Comparison of ENCODE assay signal across 8 mouse cellular contexts in genomic region chr12:13249573-13249919, GRCm38 (mm10). TPM values are rescaled to one million over a fixed set of nuclear protein-coding genes. Genes with fewer than 3 reads are reported as not detected.
DNase-seq lines count a peak whose midpoint lies in the region; ATAC-seq and TF ChIP-seq lines count a peak whose summit lies in the region.

No protein-coding gene starts in this region.

- ATAC-seq in kidney, postnatal 0 days (replicated peaks; ENCODE audit: low FRiP score, low read depth): no peak
- no peak for ATAC-seq in embryonic facial prominence, embryonic 15.5 days (ENCODE audit: insufficient number of reproducible peaks, low FRiP score, low TSS enrichment, low read depth)
- 0 out of 2 replicates have a peak, but pooled peaks have one; percentile 10 for ATAC-seq in intestine, postnatal 0 days
- ATAC-seq in erythroid progenitor cell, adult 5-6 weeks (replicated peaks; ENCODE audit: low FRiP score, poor library complexity, severe bottlenecking): no peak

- H3K9ac ChIP-seq in kidney, postnatal 0 days (ENCODE audit: low read depth, low read length): peak overlapping the region; percentile 96
- peak overlapping the region; percentile 69 for H3K9ac ChIP-seq in embryonic facial prominence, embryonic 15.5 days
- H3K9ac ChIP-seq in intestine, postnatal 0 days (ENCODE audit: low read depth, low read length): peak overlapping the region; percentile 81

- H3K4me2 ChIP-seq in kidney, postnatal 0 days (ENCODE audit: low read length): peak overlapping the region; percentile 66
- H3K4me2 ChIP-seq in embryonic facial prominence, embryonic 15.5 days (replicated peaks): peak overlapping the region; percentile 51
- peak overlapping the region; percentile 66 for H3K4me2 ChIP-seq in intestine, postnatal 0 days (replicated peaks; ENCODE audit: low read depth)
- H3K4me2 ChIP-seq in myocyte (ENCODE audit: low read depth): peak overlapping the region; percentile 85

- TF ChIP-seq CTCF in kidney, postnatal 0 days (IDR thresholded peaks at IDR 0.05; ENCODE audit: low read depth): no peak
- TF ChIP-seq CTCF in intestine, postnatal 0 days (IDR thresholded peaks at IDR 0.05; ENCODE audit: low read depth): no peak

- DNase-seq in kidney, postnatal 0 days (ENCODE audit: low spot score): no peak
- DNase-seq in kidney, adult 8-10 months: no peak
- no peak for DNase-seq in adrenal gland, adult (ENCODE audit: inconsistent age in 2 of 2, low spot score in 1 of 2)
- no peak for DNase-seq in adrenal gland, adult 8-10 months

- 0 out of 2 replicates have a peak, but pooled peaks cover 3% of the 10 kb centered on the region for H3K4me1 ChIP-seq in kidney, postnatal 0 days (replicated peaks; ENCODE audit: insufficient read depth, low read length)
- H3K4me1 ChIP-seq in embryonic facial prominence, embryonic 15.5 days: peaks cover 13% of the 10 kb centered on the region; the same call in 1 of the 2 replicates
- no peaks in the 10 kb centered on the region for H3K4me1 ChIP-seq in intestine, postnatal 0 days (replicated peaks; ENCODE audit: control insufficient read depth, insufficient read depth, low read length)

- WGBS in kidney, postnatal 0 days: 84% methylated on average over 3 of the region's 3 CpGs
- WGBS in embryonic facial prominence, embryonic 15.5 days: 82% methylated on average over 3 of the region's 3 CpGs
- 82% methylated on average over 3 of the region's 3 CpGs for WGBS in intestine, postnatal 0 days

- no peaks in the 10 kb centered on the region for H3K9me3 ChIP-seq in kidney, postnatal 0 days (replicated peaks; ENCODE audit: low read length)
- H3K9me3 ChIP-seq in embryonic facial prominence, embryonic 15.5 days (replicated peaks): no peaks in the 10 kb centered on the region
- H3K9me3 ChIP-seq in intestine, postnatal 0 days (ENCODE audit: control insufficient read depth): no peaks in the 10 kb centered on the region

- no peaks in the 10 kb centered on the region for H3K27me3 ChIP-seq in kidney, postnatal 0 days (ENCODE audit: insufficient read depth, low read length)
- no peaks in the 10 kb centered on the region for H3K27me3 ChIP-seq in embryonic facial prominence, embryonic 15.5 days
- no peaks in the 10 kb centered on the region for H3K27me3 ChIP-seq in intestine, postnatal 0 days (replicated peaks; ENCODE audit: control insufficient read depth, insufficient read depth, low read length)
- H3K27me3 ChIP-seq in myocyte (ENCODE audit: control insufficient read depth, insufficient read depth, insufficient read length): no peaks in the 10 kb centered on the region

- peak overlapping the region; percentile 65 for H3ac ChIP-seq in myocyte (ENCODE audit: control insufficient read depth, insufficient read length)

- peak overlapping the region; percentile 88; the same call in 1 of the 2 replicates for H3K27ac ChIP-seq in kidney, postnatal 0 days
- H3K27ac ChIP-seq in embryonic facial prominence, embryonic 15.5 days (replicated peaks): no peak overlapping the region
- H3K27ac ChIP-seq in intestine, postnatal 0 days (ENCODE audit: low read depth, low read length): no peak overlapping the region; the same call in 1 of the 2 replicates

- peaks cover 39% of the 10 kb centered on the region for H3K79me2 ChIP-seq in myocyte (ENCODE audit: control insufficient read depth, insufficient read depth)

- H3K4me3 ChIP-seq in kidney, postnatal 0 days (replicated peaks; ENCODE audit: low read depth, low read length): peak overlapping the region; percentile 92
- H3K4me3 ChIP-seq in embryonic facial prominence, embryonic 15.5 days (replicated peaks): peak overlapping the region; percentile 77
- peak overlapping the region; percentile 76 for H3K4me3 ChIP-seq in intestine, postnatal 0 days (ENCODE audit: low read depth, low read length)
- peak overlapping the region; percentile 86 for H3K4me3 ChIP-seq in myocyte

- H3K36me3 ChIP-seq in kidney, postnatal 0 days (ENCODE audit: insufficient read depth, low read length): no peaks in the 10 kb centered on the region
- H3K36me3 ChIP-seq in embryonic facial prominence, embryonic 15.5 days: no peaks in the 10 kb centered on the region; the same call in 1 of the 2 replicates
- H3K36me3 ChIP-seq in intestine, postnatal 0 days (ENCODE audit: control insufficient read depth, insufficient read depth): 0 out of 2 replicates have a peak, but pooled peaks cover under 1% of the 10 kb centered on the region
- H3K36me3 ChIP-seq in myocyte (ENCODE audit: control insufficient read depth, insufficient read depth): peaks cover 14% of the 10 kb centered on the region

- TF ChIP-seq POLR2A in myocyte (IDR thresholded peaks at IDR 0.05; ENCODE audit: insufficient read length, low read depth): no peak

TF ChIP-seq in myocyte, 11 proteins besides CTCF, POLR2A, EP300 and RAD21:
- TF ChIP-seq POLR2AphosphoS2 (IDR thresholded peaks at IDR 0.05; ENCODE audit: insufficient read length, low read depth) (no peak), TCF12 (IDR thresholded peaks at IDR 0.05; ENCODE audit: insufficient read depth, poor library complexity, severe bottlenecking) (no peak), TCF3 (IDR thresholded peaks at IDR 0.05; ENCODE audit: insufficient read length, low read depth) (no peak), E2F4 (IDR thresholded peaks at IDR 0.05; ENCODE audit: insufficient read depth) (no peak), MAX (IDR thresholded peaks at IDR 0.05; ENCODE audit: low read depth) (no peak), SRF (IDR thresholded peaks at IDR 0.05; ENCODE audit: control insufficient read depth, insufficient read length, low read depth) (no peak), MYOG (IDR thresholded peaks at IDR 0.05; ENCODE audit: control insufficient read depth in 1 of 3, insufficient read depth in 1 of 3, insufficient read length in 2 of 3, low read depth in 2 of 3) (no peak), MYOD1 (IDR thresholded peaks at IDR 0.05; ENCODE audit: control insufficient read depth in 1 of 3, insufficient read length in 2 of 3, low read depth in 2 of 3) (no peak), USF1 (IDR thresholded peaks at IDR 0.05; ENCODE audit: low read depth) (no peak), CEBPB (IDR thresholded peaks at IDR 0.05; ENCODE audit: insufficient read depth, poor library complexity, severe bottlenecking) (no peak)
TF ChIP-seq in myocyte: peak in this region for 0.

RNA-seq across cellular contexts. Expression of gene Ddx1, which starts 0.5 kb away (rescaled TPM):
- polyA plus RNA-seq in kidney, postnatal 0 days (2015; fragmentation: Nextera tagmentation; extraction: Ambion mirVana): 102 and 118 TPM in 2 replicates
- 120 and 123 TPM in 2 replicates for polyA plus RNA-seq in embryonic facial prominence, embryonic 15.5 days (2015; fragmentation: Nextera tagmentation; extraction: Ambion mirVana)
- 47.3 and 50.2 TPM in 2 replicates for polyA plus RNA-seq in intestine, postnatal 0 days (2015; fragmentation: Nextera tagmentation; extraction: Ambion mirVana)
- 43.2 TPM for polyA plus RNA-seq in myocyte (2012; fragmentation: generic; extraction: Trizol)
- 22.6 and 28.5 TPM in 2 replicates for total RNA-seq in erythroid progenitor cell, adult 5-6 weeks (2015; ENCODE audit: low replicate concordance)
- 44.0 and 51.0 TPM in 2 replicates for total RNA-seq in erythroid progenitor cell, adult 5-6 weeks (2017; ENCODE audit: low replicate concordance)
- 10 to 100 TPM; 85.9 to 96.7 (median 88.0) TPM for total RNA-seq in adrenal gland, adult 8-10 months (2022)

RNA-seq across cellular contexts. Expression of gene Nbas, which starts 19.4 kb away (rescaled TPM):
- polyA plus RNA-seq in kidney, postnatal 0 days (2015; fragmentation: Nextera tagmentation; extraction: Ambion mirVana): 8.0 and 8.2 TPM in 2 replicates
- polyA plus RNA-seq in embryonic facial prominence, embryonic 15.5 days (2015; fragmentation: Nextera tagmentation; extraction: Ambion mirVana): 12.9 and 13.6 TPM in 2 replicates
- polyA plus RNA-seq in intestine, postnatal 0 days (2015; fragmentation: Nextera tagmentation; extraction: Ambion mirVana): 13.9 TPM in 2 replicates
- 14.5 TPM for polyA plus RNA-seq in myocyte (2012; fragmentation: generic; extraction: Trizol)
- 6.7 and 9.7 TPM in 2 replicates for total RNA-seq in erythroid progenitor cell, adult 5-6 weeks (2015; ENCODE audit: low replicate concordance)
- 5.7 and 8.9 TPM in 2 replicates for total RNA-seq in erythroid progenitor cell, adult 5-6 weeks (2017; ENCODE audit: low replicate concordance)
- 10 to 100 TPM; 30.2 to 37.3 (median 34.0) TPM for total RNA-seq in adrenal gland, adult 8-10 months (2022)
